Mouse (Mus musculus): Measurements from ENCODE around the gene 9230102O04Rik.

Gene 9230102O04Rik

DNA sequence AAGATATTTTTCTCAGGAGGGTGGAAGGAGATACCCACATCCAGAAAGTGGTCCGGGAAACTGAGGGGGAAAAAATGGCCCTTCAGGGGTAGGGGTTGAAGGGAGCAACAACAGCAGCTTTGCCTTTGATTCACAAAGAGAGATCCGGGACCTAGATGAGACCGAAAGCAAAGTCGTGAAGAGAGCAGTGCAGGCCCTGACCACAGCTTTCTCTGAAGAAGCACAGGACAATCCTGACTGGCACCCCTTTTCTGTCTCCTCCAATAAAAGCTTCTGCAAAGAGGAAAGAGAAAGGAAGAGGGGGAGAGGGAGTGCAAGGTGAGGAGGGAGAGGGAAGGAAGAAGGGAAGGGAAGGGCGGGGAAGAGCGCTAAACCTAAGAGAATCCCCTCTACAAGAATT is 17.5 kb downstream of the 9230102O04Rik start:
- no peak for DNase-seq (ENCODE audit: low spot score)

DNA sequence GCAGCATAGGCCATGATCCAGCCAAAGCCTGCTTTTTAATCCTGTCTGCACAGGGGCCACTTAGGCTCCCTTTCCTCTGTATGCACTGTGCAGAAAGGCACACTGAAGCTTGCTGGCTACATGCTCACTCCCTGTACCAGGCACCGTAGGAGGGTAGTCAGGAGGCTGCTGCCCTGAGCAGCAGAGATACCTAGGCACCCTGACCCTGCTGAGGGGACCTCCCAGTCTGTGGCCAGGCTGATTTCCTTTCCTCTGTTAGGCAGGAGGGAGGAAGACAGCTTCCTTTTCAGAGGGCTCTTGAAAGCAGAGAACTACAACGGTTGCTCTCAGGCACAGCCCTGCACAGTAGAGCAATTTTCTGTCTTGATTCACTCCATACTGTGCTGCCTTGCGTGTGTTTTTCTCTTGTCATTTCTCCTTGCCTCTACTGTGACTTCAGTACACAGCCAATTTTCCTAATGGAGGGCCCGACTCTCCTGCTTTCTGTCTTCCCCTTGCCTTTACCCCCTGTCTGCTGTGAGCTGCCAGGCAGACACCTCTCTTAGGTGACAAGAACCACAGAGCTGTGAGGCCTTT is 18.1 kb downstream of the 9230102O04Rik start:
- no peak for DNase-seq (ENCODE audit: low spot score)

DNA sequence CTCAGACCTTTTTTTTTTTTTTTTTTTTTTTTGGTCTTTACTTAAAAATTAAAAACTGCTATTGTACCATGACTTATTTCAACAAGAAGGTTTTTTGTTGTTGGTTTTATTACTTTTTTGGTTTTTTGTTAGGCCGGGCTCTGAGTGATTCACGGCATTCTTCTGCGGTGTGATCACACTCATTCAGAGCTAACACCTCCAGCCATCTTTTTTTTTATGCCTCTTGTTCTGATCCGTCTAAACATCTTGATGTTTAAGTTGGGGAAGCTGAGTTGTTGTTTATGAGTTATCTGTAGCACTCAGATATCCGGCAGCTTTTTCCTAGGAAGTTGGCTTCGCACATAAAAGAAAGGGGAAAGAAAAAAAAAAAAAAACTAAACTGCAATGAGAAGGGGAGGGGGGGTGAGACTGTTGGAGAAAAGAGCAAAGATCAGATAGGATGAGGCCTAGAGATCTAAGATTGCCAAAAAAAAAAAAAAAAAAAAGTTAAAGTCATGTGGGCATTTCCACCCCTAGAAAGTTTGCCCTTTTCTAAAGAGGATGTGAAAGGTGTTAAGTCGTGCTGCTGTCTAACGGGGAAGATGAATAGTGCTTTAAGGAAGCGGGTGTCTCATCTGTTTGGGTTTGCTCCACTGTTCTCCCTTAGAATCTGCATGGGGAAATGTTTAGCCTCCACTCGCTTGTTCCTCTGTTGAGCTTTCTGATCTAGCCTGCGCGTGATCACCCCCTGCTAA is 22.1 kb downstream of the 9230102O04Rik start:
- DNase-seq (ENCODE audit: low spot score), result no peak

DNA sequence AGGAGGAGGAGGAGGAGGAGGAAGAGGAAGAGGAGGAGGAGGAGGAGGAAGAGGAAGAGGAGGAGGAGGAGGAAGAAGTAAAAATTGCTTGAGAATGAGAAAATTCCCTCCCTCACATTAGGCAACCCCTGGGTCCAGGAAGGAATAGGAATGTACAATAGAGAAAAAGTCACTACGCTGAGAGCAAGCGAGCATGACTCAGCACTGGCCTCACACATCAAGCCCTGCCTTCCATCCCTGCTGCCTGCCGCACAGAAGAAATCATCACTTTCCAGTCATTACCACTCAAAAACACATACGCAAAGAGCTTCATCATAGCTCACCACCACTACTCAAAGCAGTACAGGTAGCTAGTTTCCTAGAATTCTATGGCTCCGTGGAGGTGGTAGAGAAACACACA is 28.6 kb downstream of the 9230102O04Rik start:
- no peak for DNase-seq (ENCODE audit: low spot score)

DNA sequence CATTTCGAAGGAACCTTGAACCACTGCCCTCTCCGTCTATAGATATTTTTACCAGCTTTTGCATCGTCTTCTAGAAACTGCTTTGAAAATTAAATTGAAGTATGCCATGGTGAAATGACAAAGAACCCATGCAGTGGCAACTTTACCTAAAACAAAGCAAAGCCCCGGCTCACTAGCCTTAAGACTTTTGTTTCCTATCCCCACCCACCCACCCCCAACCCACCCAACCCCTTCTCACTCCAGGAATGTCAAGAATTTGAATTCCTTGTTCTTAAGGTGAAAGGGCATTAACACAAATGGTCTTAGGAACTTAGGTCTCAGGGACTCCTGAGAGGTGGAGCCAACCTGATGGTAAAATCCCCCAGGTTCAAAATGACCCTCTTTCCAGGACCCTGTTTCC is 33.5 kb downstream of the 9230102O04Rik start:
- no peak for DNase-seq (ENCODE audit: low spot score)

DNA sequence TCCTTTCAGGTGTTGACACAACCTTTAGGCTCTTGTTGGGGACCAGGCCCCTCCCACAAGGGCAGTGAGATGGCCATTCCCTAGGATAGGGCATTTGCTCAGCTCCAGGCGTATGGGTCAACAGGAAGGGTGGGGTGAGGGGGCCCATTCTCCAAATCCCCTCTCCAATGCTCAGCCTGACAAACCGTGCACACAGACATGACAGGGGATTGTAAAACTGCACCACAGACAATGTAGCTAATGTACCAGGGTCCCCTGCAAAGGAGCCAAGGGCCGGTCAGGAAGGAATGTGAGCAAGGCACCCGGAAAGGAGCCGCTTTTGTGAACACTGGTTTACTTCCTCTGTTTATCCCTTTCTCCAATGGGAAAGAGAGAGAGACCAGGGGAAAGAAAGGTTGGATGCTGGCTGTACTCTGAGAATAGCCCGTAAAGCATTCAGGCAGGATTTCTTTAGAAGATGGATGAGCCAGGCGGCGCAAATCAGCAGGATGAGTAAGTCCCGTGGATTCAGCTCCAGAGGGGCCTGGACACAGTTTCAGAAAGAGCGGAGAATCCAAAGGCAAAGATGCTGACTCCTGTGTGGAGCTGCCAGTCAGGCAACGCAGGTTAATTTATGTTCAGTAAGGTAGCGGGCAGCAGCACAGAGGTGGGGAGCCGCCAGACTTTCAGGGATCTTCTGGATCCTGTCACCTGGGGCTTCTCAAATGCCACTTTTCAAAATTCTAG is 36.3 kb downstream of the 9230102O04Rik start:
- DNase-seq (ENCODE audit: low spot score), result no peak

DNA sequence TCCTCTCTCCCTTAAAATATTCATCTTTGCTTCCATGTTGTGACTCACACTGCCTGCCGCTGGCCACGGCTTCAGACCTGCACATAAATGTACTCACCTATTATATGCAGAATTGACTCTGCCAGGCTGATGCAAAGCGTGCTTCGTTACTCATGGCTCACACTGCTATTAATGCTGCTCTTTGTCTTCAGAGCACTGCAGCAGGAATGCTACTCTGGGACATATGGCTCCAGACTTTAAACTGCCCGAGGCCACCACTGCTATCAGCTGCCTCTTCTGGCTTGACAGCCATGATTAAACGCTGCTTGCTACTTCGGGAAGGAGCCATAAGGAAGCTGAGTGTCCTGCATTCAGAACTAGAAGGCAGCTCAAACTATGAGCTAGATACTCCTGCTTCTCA is 54.1 kb downstream of the 9230102O04Rik start:
- DNase-seq (ENCODE audit: low spot score), result no peak

DNA sequence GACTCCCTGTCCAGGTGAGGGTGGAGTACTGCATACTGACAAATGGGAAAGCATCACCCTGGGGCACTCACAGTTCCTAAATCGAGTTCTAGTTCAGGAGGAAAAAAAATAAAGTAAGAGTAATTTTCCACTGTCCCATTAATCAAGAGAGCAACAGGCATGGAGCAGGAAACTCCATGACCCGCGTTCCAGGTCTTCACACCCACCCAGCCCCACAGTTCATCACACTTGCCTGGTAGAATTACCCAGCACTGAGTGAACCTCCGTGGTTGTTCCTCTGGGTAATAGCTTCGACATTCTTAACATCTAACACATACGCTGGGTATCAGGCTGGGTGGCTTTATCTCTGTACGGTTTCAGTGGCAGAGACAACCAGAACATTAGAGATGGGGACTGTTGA is 55.6 kb downstream of the 9230102O04Rik start:
- no peak for DNase-seq (ENCODE audit: low spot score)

Data from spleen, adult 12 weeks (tissue).